Mouse (Mus musculus) hindbrain, embryonic 16.5 days (tissue): Measurements from ENCODE around the gene AI837181. TPM values are rescaled to one million over a fixed set of nuclear protein-coding genes. Genes with fewer than 3 reads are reported as not detected.

ENCODE experiments used
- ATAC-seq: fragments of 200-750 bp; cut with Nextera tagmentation; 2 replicates; pipeline ENCODE4 v1.8.0; 2017; ENCODE audit warnings: moderate TSS enrichment, moderate library complexity
- H3K27ac ChIP-seq: fragments of 300-500 bp; sonication (generic); 2 replicates; pipeline ENCODE4 v1.5.1; 2014; ENCODE audit warnings: low read depth, mild to moderate bottlenecking, control low read depth, low read length, moderate library complexity
- H3K27me3 ChIP-seq: fragments of 300-500 bp; sonication (generic); replicated peaks from 2 replicates; pipeline ENCODE4 v1.6.1; 2014; ENCODE audit warnings: low read length; ENCODE audit not compliant: control insufficient read depth, insufficient read depth
- H3K36me3 ChIP-seq: fragments of 300-500 bp; sonication (generic); 2 replicates; pipeline ENCODE4 v1.6.1; 2014; ENCODE audit warnings: mild to moderate bottlenecking, low read length, moderate library complexity, mixed read lengths; ENCODE audit not compliant: control insufficient read depth, insufficient read depth
- H3K4me1 ChIP-seq: fragments of 300-500 bp; sonication (generic); 2 replicates; pipeline ENCODE4 v1.6.1; 2014; ENCODE audit warnings: low read depth, low read length; ENCODE audit not compliant: control insufficient read depth, insufficient read depth
- H3K4me2 ChIP-seq: fragments of 300-500 bp; sonication (generic); 2 replicates; pipeline ENCODE4 v1.6.1; 2014; ENCODE audit warnings: mild to moderate bottlenecking, low read length, control low read depth, moderate library complexity
- H3K4me3 ChIP-seq: fragments of 300-500 bp; sonication (generic); 2 replicates; pipeline ENCODE4 v1.5.1; 2014; ENCODE audit warnings: mild to moderate bottlenecking, low read length, control low read depth, moderate library complexity
- H3K9ac ChIP-seq: fragments of 300-500 bp; sonication (generic); 2 replicates; pipeline ENCODE4 v1.6.1; 2014; ENCODE audit warnings: low read depth, mild to moderate bottlenecking, control low read depth, low read length, moderate library complexity
- H3K9me3 ChIP-seq: fragments of 300-500 bp; sonication (generic); 2 replicates; pipeline ENCODE4 v1.6.1; 2014; ENCODE audit warnings: mild to moderate bottlenecking, low read length, moderate library complexity; ENCODE audit not compliant: control insufficient read depth
- WGBS: fragments of 180-500 bp; shearing (Covaris S2); extraction: QIAGEN DNeasy Blood & Tissue Kit; methylation state at CpG from one replicate; pipeline ENCODE4 v1.1.7; 2014; 5-methylcytosine and 5-hydroxymethylcytosine counted together
- polyA plus RNA-seq: library from polyadenylated mRNA; unstranded; fragments of >200 nt; fragmentation: Nextera tagmentation; extraction: Ambion mirVana; gene quantifications from 2 replicates; pipeline ENCODE4 v1.2.1, GENCODE M21; 2015

AI837181 gene
- polyA plus RNA-seq, 1 experiment from 2014 or later, result 38.5 TPM

- WGBS, result 93% methylated on average over 5 of the region's 5 CpGs
- H3K4me3 ChIP-seq, result no peak overlapping the region
- no peaks in the 10 kb centered on the region for H3K36me3 ChIP-seq
- no peaks in the 10 kb centered on the region for H3K27me3 ChIP-seq
- H3K9ac ChIP-seq, result no peak overlapping the region
- H3K4me2 ChIP-seq, result no peak overlapping the region
- peaks cover 13% of the 10 kb centered on the region for H3K4me1 ChIP-seq
- no peak overlapping the region for H3K27ac ChIP-seq
- no peak for ATAC-seq
- H3K9me3 ChIP-seq, result no peaks in the 10 kb centered on the region
Measured at GRCm38 (mm10) chr19:5410641-5411040, 14.3 kb upstream of the AI837181 start.

GRCm38 (mm10) chr19:5411961-5412360 lies 13.0 kb upstream of the AI837181 start:
- Histone ChIP-seq H3K36me3 (no peaks in the 10 kb centered on the region), H3K9ac (no peak overlapping the region), H3K4me3 (no peak overlapping the region), H3K4me1 (peaks cover 10% of the 10 kb centered on the region), H3K27me3 (no peaks in the 10 kb centered on the region), H3K9me3 (no peaks in the 10 kb centered on the region), H3K4me2 (no peak overlapping the region), H3K27ac (no peak overlapping the region)
- whole genome bisulfite sequencing, result 59% methylated on average over 5 of the region's 5 CpGs
- ATAC-seq, result no peak

GRCm38 (mm10) chr19:5413840-5414239 lies 11.1 kb upstream of the AI837181 start:
- H3K4me3 ChIP-seq, result no peak overlapping the region
- no peaks in the 10 kb centered on the region; the same call in 1 of the 2 replicates for H3K36me3 ChIP-seq
- H3K27ac ChIP-seq, result no peak overlapping the region
- H3K4me1 ChIP-seq, result no peaks in the 10 kb centered on the region
- no peaks in the 10 kb centered on the region for H3K9me3 ChIP-seq
- ATAC-seq, result no peak
- no peaks in the 10 kb centered on the region for H3K27me3 ChIP-seq
- no peak overlapping the region for H3K4me2 ChIP-seq
- WGBS, result 67% methylated on average over 4 of the region's 4 CpGs
- H3K9ac ChIP-seq, result no peak overlapping the region

- WGBS, result 65% methylated on average over 2 of the region's 2 CpGs
- Histone ChIP-seq H3K27me3 (no peaks in the 10 kb centered on the region), H3K9me3 (no peaks in the 10 kb centered on the region)
Measured at GRCm38 (mm10) chr19:5414534-5414957, 10.4 kb upstream of the AI837181 start.

GRCm38 (mm10) chr19:5418750-5419466 lies 6.0 kb upstream of the AI837181 start:
- no peak for ATAC-seq

More at GRCm38 (mm10) chr19:5414534-5414957, 10.4 kb upstream of the AI837181 start:
- no peak for ATAC-seq
- Histone ChIP-seq H3K4me1 (no peaks in the 10 kb centered on the region), H3K27ac (no peak overlapping the region), H3K4me3 (no peak overlapping the region), H3K4me2 (no peak overlapping the region), H3K36me3 (no peaks in the 10 kb centered on the region; the same call in 1 of the 2 replicates), H3K9ac (no peak overlapping the region)

GRCm38 (mm10) chr19:5419630-5420029 lies 5.3 kb upstream of the AI837181 start:
- WGBS, result 94% methylated on average over 9 of the region's 9 CpGs
- Histone ChIP-seq H3K9me3 (no peaks in the 10 kb centered on the region), H3K27me3 (no peaks in the 10 kb centered on the region), H3K4me3 (no peak overlapping the region), H3K36me3 (peaks cover 11% of the 10 kb centered on the region), H3K9ac (no peak overlapping the region), H3K27ac (no peak overlapping the region), H3K4me2 (no peak overlapping the region), H3K4me1 (peaks cover 18% of the 10 kb centered on the region)
- no peak for ATAC-seq

More at GRCm38 (mm10) chr19:5418750-5419466, 6.0 kb upstream of the AI837181 start:
- no peak overlapping the region for H3K27ac ChIP-seq
- no peak overlapping the region for H3K9ac ChIP-seq
- no peaks in the 10 kb centered on the region for H3K9me3 ChIP-seq
- H3K36me3 ChIP-seq, result peaks cover 11% of the 10 kb centered on the region
- H3K27me3 ChIP-seq, result no peaks in the 10 kb centered on the region
- WGBS, result 97% methylated on average over 7 of the region's 8 CpGs
- peaks cover 18% of the 10 kb centered on the region for H3K4me1 ChIP-seq
- H3K4me3 ChIP-seq, result no peak overlapping the region
- H3K4me2 ChIP-seq, result no peak overlapping the region

GRCm38 (mm10) chr19:5420579-5420978 lies 4.4 kb upstream of the AI837181 start:
- no peaks in the 10 kb centered on the region for H3K27me3 ChIP-seq
- H3K9ac ChIP-seq, result no peak overlapping the region
- peaks cover 18% of the 10 kb centered on the region for H3K4me1 ChIP-seq
- H3K4me3 ChIP-seq, result no peak overlapping the region
- H3K4me2 ChIP-seq, result no peak overlapping the region
- 93% methylated on average over 6 of the region's 6 CpGs for WGBS
- H3K9me3 ChIP-seq, result no peaks in the 10 kb centered on the region
- ATAC-seq, result no peak
- peaks cover 11% of the 10 kb centered on the region for H3K36me3 ChIP-seq
- H3K27ac ChIP-seq, result no peak overlapping the region

- Histone ChIP-seq H3K4me3 (no peak overlapping the region), H3K9me3 (no peaks in the 10 kb centered on the region), H3K27me3 (no peaks in the 10 kb centered on the region), H3K4me2 (no peak overlapping the region), H3K36me3 (peaks cover 11% of the 10 kb centered on the region), H3K9ac (no peak overlapping the region), H3K4me1 (peaks cover 28% of the 10 kb centered on the region), H3K27ac (no peak overlapping the region)
- ATAC-seq, result no peak
- 85% methylated on average over 5 of the region's 5 CpGs for WGBS
Measured at GRCm38 (mm10) chr19:5421784-5422183, 3.2 kb upstream of the AI837181 start.

- WGBS, result 79% methylated on average over 10 of the region's 10 CpGs
- Histone ChIP-seq H3K9me3 (no peaks in the 10 kb centered on the region), H3K4me2 (no peak overlapping the region), H3K4me3 (no peak overlapping the region), H3K27ac (no peak overlapping the region), H3K4me1 (peaks cover 32% of the 10 kb centered on the region), H3K27me3 (no peaks in the 10 kb centered on the region), H3K9ac (no peak overlapping the region), H3K36me3 (peaks cover 11% of the 10 kb centered on the region)
- no peak for ATAC-seq
Measured at GRCm38 (mm10) chr19:5422267-5422666, 2.7 kb upstream of the AI837181 start.
